Mouse (Mus musculus) hindbrain, postnatal 0 days (tissue): Measurements from ENCODE around the gene Coro6. TPM values are rescaled to one million over a fixed set of nuclear protein-coding genes. Genes with fewer than 3 reads are reported as not detected.

Experiments
- ATAC-seq: fragments of 200-750 bp; cut with Nextera tagmentation; 2 replicates; pipeline ENCODE4 v1.8.0; 2017; ENCODE audit warnings: mild to moderate bottlenecking, moderate TSS enrichment, moderate library complexity
- DNase-seq: peaks from one replicate; pipeline ENCODE4 v3.0.0-alpha.2; 2015; ENCODE audit warnings: low spot score
- H3K27ac ChIP-seq: fragments of 300-500 bp; sonication (generic); 2 replicates; pipeline ENCODE4 v1.5.1; 2014; ENCODE audit warnings: mild to moderate bottlenecking
- H3K27me3 ChIP-seq: fragments of 300-500 bp; sonication (generic); 2 replicates; pipeline ENCODE4 v1.6.1; 2014; ENCODE audit warnings: low read length, mixed read lengths; ENCODE audit not compliant: insufficient read depth
- H3K36me3 ChIP-seq: fragments of 300-500 bp; sonication (generic); 2 replicates; pipeline ENCODE4 v1.6.1; 2014; ENCODE audit warnings: low read length, mixed read lengths; ENCODE audit not compliant: insufficient read depth
- H3K4me1 ChIP-seq: fragments of 300-500 bp; sonication (generic); 2 replicates; pipeline ENCODE4 v1.6.1; 2014; ENCODE audit warnings: antibody characterized with exemption, low read length, mixed read lengths; ENCODE audit not compliant: insufficient read depth
- H3K4me2 ChIP-seq: fragments of 300-500 bp; sonication (generic); 2 replicates; pipeline ENCODE4 v1.6.1; 2014; ENCODE audit warnings: low read depth, mild to moderate bottlenecking, low read length, moderate library complexity, mixed read lengths
- H3K4me3 ChIP-seq: fragments of 300-500 bp; sonication (generic); 2 replicates; pipeline ENCODE4 v1.5.1; 2014; ENCODE audit warnings: low read length
- H3K9ac ChIP-seq: fragments of 300-500 bp; sonication (generic); replicated peaks from 2 replicates; pipeline ENCODE4 v1.6.1; 2014; ENCODE audit warnings: mild to moderate bottlenecking, low read length, moderate library complexity, mixed read lengths
- H3K9me3 ChIP-seq: fragments of 300-500 bp; sonication (generic); 2 replicates; pipeline ENCODE4 v1.6.1; 2016; ENCODE audit warnings: low read length, mixed read lengths
- CTCF ChIP-seq: IDR thresholded peaks from 2 replicates; pipeline ENCODE4 v1.5.1; 2016; ENCODE audit warnings: antibody characterized with exemption, control low read depth, low read depth
- whole genome bisulfite sequencing: fragments of 180-500 bp; shearing (Covaris S2); extraction: QIAGEN DNeasy Blood & Tissue Kit; methylation state at CpG from one replicate; pipeline ENCODE4 v1.1.7; 2014; 5-methylcytosine and 5-hydroxymethylcytosine counted together
- polyA plus RNA-seq: library from polyadenylated mRNA; unstranded; fragments of >200 nt; fragmentation: Nextera tagmentation; extraction: Ambion mirVana; gene quantifications from 2 replicates; pipeline ENCODE4 v1.2.1, GENCODE M21; 2015
- total RNA-seq: library from RNA; depleted of rRNA; stranded (reverse); fragments of >200 nt; gene quantifications from 2 replicates; pipeline ENCODE4 v1.2.3, GENCODE M21; 2014

Coro6 gene
- total and polyA plus RNA-seq, 2 experiments from 2014 or later = 1.3 to 2.4 TPM

DNA sequence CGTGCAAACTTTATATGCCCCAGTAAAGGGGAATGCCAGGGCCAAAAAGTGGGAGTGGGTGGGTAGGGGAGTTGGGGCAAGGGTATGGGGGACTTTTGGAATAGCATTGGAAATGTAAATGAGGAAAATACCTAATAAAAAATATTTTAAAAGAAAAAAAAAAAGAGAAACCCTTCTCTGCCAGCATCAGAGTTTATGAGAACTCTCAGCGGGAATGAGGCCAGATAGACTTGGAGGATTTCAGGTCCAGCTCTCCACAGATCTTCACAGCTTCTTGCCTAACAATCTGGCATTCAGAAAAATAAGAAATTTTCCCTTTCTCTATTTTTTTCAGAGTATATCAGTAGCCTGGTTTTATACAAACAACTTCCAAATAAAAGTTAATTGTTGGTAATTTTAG lies 25.2 kb upstream of the Coro6 start:
- ATAC-seq (no peak), DNase-seq (no peak)
- H3K4me2 ChIP-seq = no peak overlapping the region
- no peak overlapping the region for H3K27ac ChIP-seq
- no peaks in the 10 kb centered on the region for H3K27me3 ChIP-seq
- 80% methylated on average over 2 of the region's 2 CpGs for WGBS
- H3K9me3 ChIP-seq = no peaks in the 10 kb centered on the region
- H3K36me3 ChIP-seq = peaks cover 15% of the 10 kb centered on the region; the same call in 1 of the 2 replicates
- no peak overlapping the region for H3K9ac ChIP-seq
- no peaks in the 10 kb centered on the region for H3K4me1 ChIP-seq
- H3K4me3 ChIP-seq = no peak overlapping the region
- TF ChIP-seq CTCF = no peak

DNA sequence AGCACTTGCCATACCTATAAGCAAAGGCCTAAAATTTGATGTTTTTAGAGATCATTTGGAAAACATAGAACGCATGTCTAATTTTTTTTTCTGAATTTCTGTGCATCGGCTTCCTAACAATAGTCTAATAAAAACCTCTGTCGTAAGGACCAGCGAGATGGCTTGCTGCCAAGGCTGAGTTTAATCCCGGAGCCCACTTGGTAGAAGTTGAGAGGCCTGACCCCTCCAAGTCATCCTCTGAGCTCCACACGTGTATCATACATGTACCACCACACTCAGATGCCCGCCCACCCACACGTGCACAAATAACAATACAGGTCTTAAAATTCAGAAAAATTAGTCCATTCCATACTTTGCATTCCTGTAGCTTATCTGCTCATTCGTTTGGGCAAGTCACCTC lies 22.1 kb upstream of the Coro6 start:
- 81% methylated on average over 9 of the region's 9 CpGs for WGBS
- Histone ChIP-seq H3K4me1 (no peaks in the 10 kb centered on the region), H3K27ac (no peak overlapping the region), H3K4me2 (no peak overlapping the region), H3K36me3 (peaks cover 23% of the 10 kb centered on the region), H3K9me3 (no peaks in the 10 kb centered on the region), H3K27me3 (no peaks in the 10 kb centered on the region), H3K9ac (no peak overlapping the region), H3K4me3 (no peak overlapping the region)
- DNase-seq (no peak), ATAC-seq (no peak)
- no peak for TF ChIP-seq CTCF

DNA sequence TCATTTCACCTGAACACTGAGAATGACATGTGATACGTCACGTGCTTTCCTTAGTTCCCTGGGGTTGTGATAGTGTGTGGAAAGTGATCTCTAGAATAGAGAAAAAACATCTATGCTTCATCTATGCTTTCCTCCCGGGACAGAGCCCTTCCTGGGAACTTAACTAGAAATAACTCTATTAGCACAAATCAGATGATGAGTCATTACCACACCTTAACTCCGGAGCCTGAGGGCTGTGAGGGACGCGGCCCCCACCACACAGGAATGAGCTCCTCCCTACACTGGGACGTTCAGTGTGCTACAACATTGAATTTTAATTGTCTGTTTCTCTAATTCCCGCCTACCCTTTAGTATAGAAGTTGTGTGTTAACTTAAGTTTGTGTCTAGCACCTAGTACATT lies 21.2 kb upstream of the Coro6 start:
- H3K36me3 ChIP-seq = peaks cover 23% of the 10 kb centered on the region
- no peak overlapping the region for H3K4me2 ChIP-seq
- H3K4me3 ChIP-seq = no peak overlapping the region
- no peak for ATAC-seq
- no peak for TF ChIP-seq CTCF
- no peak for DNase-seq
- H3K27me3 ChIP-seq = no peaks in the 10 kb centered on the region
- no peaks in the 10 kb centered on the region for H3K9me3 ChIP-seq
- H3K9ac ChIP-seq = no peak overlapping the region
- H3K27ac ChIP-seq = no peak overlapping the region
- H3K4me1 ChIP-seq = no peaks in the 10 kb centered on the region
- WGBS = 85% methylated on average over 8 of the region's 8 CpGs

DNA sequence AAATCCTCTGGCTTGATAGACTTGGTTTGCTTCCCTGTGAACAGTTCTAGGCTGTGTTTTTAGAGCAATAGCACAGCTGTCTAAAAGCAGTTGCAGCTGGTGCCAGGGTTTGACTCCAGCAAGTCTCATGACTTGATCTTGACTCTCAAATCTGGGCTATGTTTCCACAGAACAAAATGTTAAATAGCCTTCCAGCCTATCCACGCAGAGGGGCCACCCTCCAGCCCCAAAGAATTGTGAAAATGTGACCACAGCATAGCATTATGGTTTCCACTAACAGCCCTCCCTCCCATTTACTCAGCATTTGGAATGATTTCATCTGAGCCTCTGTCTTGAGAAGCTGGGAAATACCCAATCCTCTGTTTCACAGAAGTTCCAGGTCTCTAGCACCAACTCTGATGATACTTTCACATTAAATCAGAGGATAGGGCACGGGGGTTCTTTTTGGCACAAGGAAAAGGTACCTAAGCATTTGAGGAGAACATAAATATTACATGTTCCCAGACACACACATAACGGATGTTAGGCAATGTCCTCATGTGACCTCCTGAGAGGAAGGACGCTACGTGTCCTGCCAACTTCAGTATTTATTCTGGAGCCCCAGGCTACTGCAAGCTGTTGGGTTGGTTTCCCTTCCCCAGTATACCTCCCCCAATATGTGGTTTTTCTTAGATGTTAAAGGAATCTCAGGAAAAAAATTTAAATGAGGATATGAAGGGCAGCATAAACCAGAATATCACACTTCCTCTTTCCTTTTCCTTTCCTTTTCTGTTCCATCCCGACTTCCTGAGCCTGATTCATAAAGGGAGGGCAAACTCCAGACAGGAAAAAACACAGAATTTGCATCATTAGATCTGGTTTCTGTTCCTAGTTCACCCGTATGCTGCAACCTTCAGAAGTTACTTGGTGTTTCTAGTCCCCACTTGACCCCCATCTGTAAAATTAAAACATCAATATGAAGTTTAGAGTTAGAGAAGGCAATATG lies 19.7 kb upstream of the Coro6 start:
- H3K27ac ChIP-seq = no peak overlapping the region
- H3K9ac ChIP-seq = no peak overlapping the region
- WGBS = 82% methylated on average over 7 of the region's 7 CpGs
- no peak for ATAC-seq
- DNase-seq = peak; percentile 11
- no peak for TF ChIP-seq CTCF
- H3K4me1 ChIP-seq = no peaks in the 10 kb centered on the region
- H3K27me3 ChIP-seq = no peaks in the 10 kb centered on the region
- no peak overlapping the region for H3K4me2 ChIP-seq
- H3K36me3 ChIP-seq = peaks cover 21% of the 10 kb centered on the region
- H3K4me3 ChIP-seq = no peak overlapping the region
- H3K9me3 ChIP-seq = no peaks in the 10 kb centered on the region

DNA sequence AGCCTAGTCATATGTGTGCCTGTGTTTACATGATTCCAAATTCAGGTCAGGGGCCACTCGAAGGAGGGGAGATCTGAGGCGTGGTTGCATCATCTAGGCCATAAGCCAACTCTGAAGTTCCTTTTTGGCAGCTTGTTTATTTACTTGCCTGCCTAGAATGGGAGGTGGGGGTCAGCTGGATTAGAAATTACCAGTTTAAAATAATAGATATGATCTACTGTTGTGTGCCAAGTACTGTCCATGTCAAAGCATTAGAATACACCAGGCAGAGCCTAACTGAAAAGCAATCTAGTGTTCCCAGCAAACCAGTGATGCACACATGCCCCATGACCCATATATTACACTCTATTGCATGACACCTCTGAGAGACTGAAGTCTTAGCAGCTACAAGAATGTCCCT lies 17.3 kb upstream of the Coro6 start:
- H3K27ac ChIP-seq = no peak overlapping the region
- ATAC-seq = no peak
- H3K36me3 ChIP-seq = peaks cover 21% of the 10 kb centered on the region
- 62% methylated on average over 2 of the region's 2 CpGs for WGBS
- H3K4me2 ChIP-seq = no peak overlapping the region
- no peaks in the 10 kb centered on the region for H3K27me3 ChIP-seq
- TF ChIP-seq CTCF = no peak
- no peaks in the 10 kb centered on the region for H3K9me3 ChIP-seq
- H3K4me3 ChIP-seq = no peak overlapping the region
- H3K4me1 ChIP-seq = no peaks in the 10 kb centered on the region
- no peak overlapping the region for H3K9ac ChIP-seq
- no peak for DNase-seq

DNA sequence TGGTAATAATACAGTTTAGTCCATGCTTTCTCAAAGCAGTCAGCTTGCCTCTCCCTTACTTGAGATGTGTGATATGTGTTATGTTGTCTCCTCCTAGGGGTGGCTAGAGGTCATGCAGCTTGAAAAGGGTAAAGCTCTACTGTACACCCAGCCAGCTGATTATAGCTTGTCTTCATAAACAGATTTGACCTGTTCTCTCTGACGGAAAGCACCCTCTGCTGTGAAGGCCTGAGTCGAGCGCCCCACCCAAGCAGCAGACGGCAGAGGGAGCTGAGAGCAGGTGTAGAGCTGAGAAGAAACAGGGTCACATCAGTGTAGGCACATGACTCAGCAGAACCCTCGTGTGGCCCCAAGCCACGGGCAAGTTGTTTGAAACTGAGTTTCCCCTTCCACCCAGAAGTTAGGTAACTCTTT lies 15.6 kb upstream of the Coro6 start:
- 56% methylated on average over 6 of the region's 6 CpGs for WGBS
- 0 out of 2 replicates have a peak, but pooled peaks have one; percentile 55 for ATAC-seq
- Histone ChIP-seq H3K4me1 (no peaks in the 10 kb centered on the region), H3K9me3 (no peaks in the 10 kb centered on the region), H3K4me3 (no peak overlapping the region), H3K9ac (no peak overlapping the region), H3K27ac (no peak overlapping the region), H3K4me2 (no peak overlapping the region), H3K36me3 (peaks cover 22% of the 10 kb centered on the region), H3K27me3 (no peaks in the 10 kb centered on the region)
- peak; percentile 83 for TF ChIP-seq CTCF
- peak; percentile 71 for DNase-seq

DNA sequence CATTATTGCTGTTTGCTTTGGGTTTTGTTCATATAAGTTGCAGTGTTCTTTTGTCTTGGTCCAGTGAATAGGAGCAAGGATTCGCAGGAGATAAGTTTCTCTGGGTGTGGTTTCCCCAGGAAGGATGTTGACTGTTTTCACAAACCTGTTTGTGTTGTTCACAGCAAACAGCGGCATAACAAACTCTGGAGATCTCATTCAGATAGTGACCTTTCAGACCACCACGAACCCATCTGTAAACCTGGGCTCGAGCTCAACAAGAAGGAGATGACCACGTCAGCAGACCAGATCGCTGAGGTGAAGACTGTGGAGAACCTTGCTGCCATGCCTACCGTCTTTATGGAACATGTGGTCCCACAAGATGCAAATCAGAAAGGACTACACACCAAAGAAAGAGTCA lies 13.0 kb upstream of the Coro6 start:
- Histone ChIP-seq H3K4me1 (no peaks in the 10 kb centered on the region), H3K4me3 (no peak overlapping the region), H3K9me3 (no peaks in the 10 kb centered on the region), H3K27me3 (no peaks in the 10 kb centered on the region), H3K27ac (no peak overlapping the region), H3K4me2 (no peak overlapping the region), H3K9ac (no peak overlapping the region), H3K36me3 (peaks cover 26% of the 10 kb centered on the region)
- 93% methylated on average over 7 of the region's 7 CpGs for WGBS
- TF ChIP-seq CTCF = no peak
- DNase-seq = no peak
- no peak for ATAC-seq
